Mouse (Mus musculus) hindlimb bud, embryonic 11.5 days (tissue): Measurements from ENCODE around the gene Golga4.

ENCODE experiments used
- DNase-seq: peaks from one replicate; pipeline ENCODE4 v3.0.0-alpha.2; 2012; ENCODE audit warnings: low read depth, low spot score; ENCODE audit errors: extremely low spot score

The Golga4 gene

DNA sequence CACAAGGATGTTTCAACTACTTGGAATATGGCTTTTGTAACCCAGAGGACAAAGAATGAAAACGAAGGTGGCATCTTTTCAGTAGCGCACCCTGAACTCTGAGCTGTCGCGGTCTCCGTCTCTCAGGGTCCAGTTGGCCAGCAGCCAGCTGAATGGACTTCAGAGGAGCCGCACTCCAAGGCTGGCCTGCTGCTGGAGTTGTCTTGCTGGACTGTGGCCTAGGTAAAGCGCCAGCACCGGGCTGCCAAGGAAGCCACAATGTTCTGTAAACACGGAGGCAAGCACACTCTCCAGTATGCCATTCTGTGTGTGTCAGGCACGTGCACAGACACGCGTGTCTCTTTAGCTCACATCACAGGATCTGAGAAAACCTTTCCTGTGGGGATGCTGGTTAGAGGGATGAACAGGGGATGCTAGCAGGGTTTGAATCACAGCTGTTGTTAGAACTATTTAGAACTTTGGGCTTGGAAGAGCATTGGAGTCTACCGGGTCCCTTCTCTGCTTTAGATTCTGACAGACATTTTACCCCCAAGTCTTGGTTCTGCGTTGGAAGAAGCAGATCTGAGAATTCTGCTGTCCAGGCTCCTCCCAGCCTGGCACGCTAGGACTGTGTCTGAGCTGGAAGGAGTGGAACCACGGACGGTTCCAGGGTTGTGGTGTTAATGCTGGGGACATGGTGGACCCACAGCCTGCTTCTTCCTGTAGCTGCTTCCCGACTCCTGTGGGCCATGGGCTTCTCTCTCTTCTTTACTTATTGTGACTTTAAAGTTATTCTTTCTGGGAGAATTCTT lies 116.5 kb downstream of the Golga4 start:
- no peak for DNase-seq

DNA sequence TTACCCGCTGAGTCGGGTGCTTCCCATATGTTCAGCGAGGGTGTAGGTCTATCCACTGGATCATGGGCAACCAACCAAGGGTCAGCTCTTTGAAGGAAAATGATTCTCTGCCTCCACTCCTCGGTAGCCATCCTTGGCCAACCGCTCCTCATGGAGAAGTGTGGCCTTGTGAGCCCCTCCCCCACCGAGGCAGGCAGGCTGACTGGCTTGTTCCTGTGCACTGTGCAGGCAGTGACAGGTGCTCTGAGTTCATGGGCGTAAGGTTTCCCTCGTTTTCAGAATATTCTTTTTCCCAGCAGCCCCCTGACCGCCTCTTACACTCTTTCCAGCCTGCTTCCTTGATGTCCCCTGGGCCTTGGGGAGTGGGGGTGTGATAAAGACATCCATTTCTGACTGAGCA lies 117.4 kb downstream of the Golga4 start:
- DNase-seq: no peak

DNA sequence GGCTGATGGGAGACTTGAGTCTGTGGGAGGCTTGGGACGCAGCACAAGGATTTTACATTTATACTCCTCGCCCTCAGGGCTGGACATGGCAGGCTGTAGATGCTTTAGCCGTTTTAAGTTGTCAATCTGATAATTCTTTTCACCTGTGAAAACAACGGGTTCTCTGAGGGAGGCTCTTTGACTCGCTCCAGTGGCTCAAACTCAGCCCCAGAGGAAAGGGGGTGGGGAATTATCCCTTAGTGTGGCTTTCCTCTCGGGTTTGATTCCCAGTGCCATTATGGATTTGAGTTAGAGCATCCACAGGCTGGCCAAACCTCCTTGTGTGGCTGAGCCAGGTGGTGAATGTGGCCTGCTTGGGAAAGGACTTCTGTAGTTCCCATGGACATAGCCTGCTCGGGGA lies 118.1 kb downstream of the Golga4 start:
- no peak for DNase-seq

DNA sequence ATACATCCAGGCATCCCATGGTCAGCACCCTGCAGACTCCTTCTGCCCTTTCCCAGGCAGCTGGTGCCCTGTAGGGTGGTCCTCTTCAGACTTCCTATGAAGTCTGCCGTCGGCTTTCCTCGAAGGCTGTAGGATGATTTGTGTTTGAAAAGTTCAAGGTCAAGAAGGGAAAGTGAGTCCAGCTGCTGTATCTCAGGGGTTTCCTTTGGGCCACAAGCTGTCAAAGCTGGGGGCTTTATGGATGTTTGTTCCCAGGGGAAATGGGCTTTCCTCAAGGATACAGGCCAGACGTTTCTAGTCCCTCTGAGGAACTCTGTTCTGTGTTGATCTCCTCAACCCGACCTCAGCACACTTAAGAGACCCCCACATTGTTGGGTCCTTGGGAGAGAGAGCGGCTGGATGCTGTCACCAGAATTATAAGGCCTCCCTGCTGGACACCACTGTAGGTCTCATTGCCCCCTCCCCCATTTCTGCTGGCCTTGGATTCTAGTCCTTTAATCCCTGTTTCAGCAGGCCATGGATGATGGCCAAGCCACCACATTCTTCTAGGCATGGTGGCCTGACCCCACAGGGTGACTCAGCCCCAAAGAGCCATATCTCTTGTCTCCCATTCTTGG lies 123.8 kb downstream of the Golga4 start:
- DNase-seq: no peak
